Mouse (Mus musculus) forebrain, embryonic 16.5 days (tissue): ENCODE results near the gene Cbx8. TPM values are rescaled to one million over a fixed set of nuclear protein-coding genes. Genes with fewer than 3 reads are reported as not detected.
A peak's percentile ranks its signal among the peaks of the same experiment; 100 is the strongest.

Experiments
- ATAC-seq: fragments of 200-750 bp; cut with Nextera tagmentation; 2 replicates; pipeline ENCODE4 v1.8.0; 2017; ENCODE audit warnings: mild to moderate bottlenecking, moderate library complexity
- H3K27ac ChIP-seq: fragments of 300-500 bp; sonication (generic); 2 replicates; pipeline ENCODE4 v1.5.1; 2014; ENCODE audit warnings: low read length, control low read depth
- H3K27me3 ChIP-seq: fragments of 300-500 bp; sonication (generic); replicated peaks from 2 replicates; pipeline ENCODE4 v1.6.1; 2014; ENCODE audit warnings: low read length; ENCODE audit not compliant: control insufficient read depth, insufficient read depth
- H3K36me3 ChIP-seq: fragments of 300-500 bp; sonication (generic); 2 replicates; pipeline ENCODE4 v1.6.1; 2014; ENCODE audit not compliant: control insufficient read depth, insufficient read depth
- H3K4me1 ChIP-seq: fragments of 300-500 bp; sonication (generic); replicated peaks from 2 replicates; pipeline ENCODE4 v1.6.1; 2014; ENCODE audit warnings: low read length; ENCODE audit not compliant: control insufficient read depth, insufficient read depth
- H3K4me2 ChIP-seq: fragments of 300-500 bp; sonication (generic); 2 replicates; pipeline ENCODE4 v1.6.1; 2014; ENCODE audit warnings: mild to moderate bottlenecking, low read length, control low read depth
- H3K4me3 ChIP-seq: fragments of 300-500 bp; sonication (generic); replicated peaks from 2 replicates; pipeline ENCODE4 v1.5.1; 2014; ENCODE audit warnings: mild to moderate bottlenecking, low read length, control low read depth
- H3K9ac ChIP-seq: fragments of 300-500 bp; sonication (generic); replicated peaks from 2 replicates; pipeline ENCODE4 v1.6.1; 2014; ENCODE audit warnings: low read depth, low read length, control low read depth
- H3K9me3 ChIP-seq: fragments of 300-500 bp; sonication (generic); 2 replicates; pipeline ENCODE4 v1.6.1; 2016; ENCODE audit warnings: low read length; ENCODE audit not compliant: control insufficient read depth
- WGBS: fragments of 180-500 bp; shearing (Covaris S2); extraction: QIAGEN DNeasy Blood & Tissue Kit; methylation state at CpG from one replicate; pipeline ENCODE4 v1.1.7; 2014; 5-methylcytosine and 5-hydroxymethylcytosine counted together
- polyA plus RNA-seq: library from polyadenylated mRNA; unstranded; fragments of >200 nt; fragmentation: Nextera tagmentation; extraction: Ambion mirVana; gene quantifications from 2 replicates; pipeline ENCODE4 v1.2.1, GENCODE M21; 2015

Cbx8 gene
- polyA plus RNA-seq, 1 experiment from 2014 or later, result 12.3 TPM

- Histone ChIP-seq H3K9ac (peak overlapping the region; percentile 6; the same call in 1 of the 2 replicates), H3K36me3 (no peaks in the 10 kb centered on the region), H3K9me3 (no peaks in the 10 kb centered on the region), H3K4me3 (peak overlapping the region; percentile 1; the same call in 1 of the 2 replicates), H3K4me2 (peak overlapping the region; percentile 21), H3K27me3 (peaks cover 34% of the 10 kb centered on the region), H3K27ac (no peak overlapping the region), H3K4me1 (peaks cover 42% of the 10 kb centered on the region)
- 3% methylated on average over 58 of the region's 58 CpGs for WGBS
- ATAC-seq, result no peak
These were observed 17.5 kb upstream of the Cbx8 start for GRCm38 (mm10) chr11:119058041-119058995.

DNA sequence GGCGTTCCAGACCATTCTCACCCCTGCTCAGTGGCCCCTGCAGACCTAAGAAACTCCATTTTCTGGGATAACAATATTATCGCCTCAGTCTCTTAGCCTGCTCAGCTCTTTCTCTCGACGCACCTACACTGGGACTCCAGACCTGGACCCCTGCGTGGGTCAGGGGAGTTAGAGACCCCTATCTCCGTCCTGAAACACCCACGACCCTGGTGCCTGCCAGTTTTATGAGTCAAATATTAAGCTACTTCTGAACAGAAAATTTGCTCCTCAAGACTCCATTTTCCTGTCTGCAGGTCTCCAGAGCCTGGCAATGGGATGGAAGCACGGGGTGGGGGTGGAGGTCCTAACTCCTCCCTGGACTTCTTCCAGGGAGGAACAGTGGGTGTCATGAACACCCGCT is 16.5 kb upstream of the Cbx8 start:
- Histone ChIP-seq H3K4me3 (peak overlapping the region; percentile 53), H3K4me1 (peaks cover 49% of the 10 kb centered on the region)

DNA sequence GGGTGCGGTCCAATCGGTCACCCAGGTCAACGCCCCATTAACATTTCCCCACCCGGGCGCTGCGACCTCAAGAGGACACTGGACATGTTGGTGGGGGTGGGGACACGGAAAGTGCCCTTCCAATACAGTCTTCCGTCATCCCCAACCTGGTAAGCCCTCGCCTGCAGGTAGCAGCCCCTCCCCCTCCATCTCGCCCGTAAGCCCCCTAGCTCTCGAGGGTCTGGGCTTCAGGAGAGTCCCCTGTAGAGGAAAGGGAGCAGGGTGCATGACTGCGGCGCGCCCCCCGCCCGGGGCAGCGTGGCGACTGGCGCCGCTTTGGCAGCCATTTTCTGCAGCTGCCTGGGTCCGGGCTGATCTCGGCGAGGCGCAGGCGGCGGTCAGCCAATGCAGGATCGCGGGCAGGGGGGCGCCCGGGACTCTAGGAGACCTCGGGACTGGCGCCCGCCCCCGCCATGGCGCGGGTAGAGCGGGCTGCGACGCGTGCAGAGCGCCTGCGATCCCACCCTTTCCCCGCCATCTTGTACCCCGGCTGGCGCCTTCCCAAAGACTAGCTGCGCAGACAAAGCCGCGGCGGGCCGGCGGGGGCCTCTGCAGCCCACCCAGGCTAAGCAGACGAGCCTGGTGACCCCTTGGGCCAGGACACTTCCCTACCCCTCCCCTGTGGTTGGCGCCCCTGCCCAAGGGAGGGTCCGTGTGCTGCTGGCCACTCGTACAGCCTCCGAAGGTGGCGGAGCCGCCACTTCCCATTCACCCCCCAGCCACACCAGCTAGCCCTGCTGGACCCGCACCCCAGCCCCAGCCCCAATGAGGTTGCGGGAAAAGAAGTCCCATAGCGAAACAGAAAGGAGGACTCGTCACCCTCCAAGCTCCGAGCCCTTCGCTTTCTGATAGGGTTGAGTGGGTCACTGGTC is 15.8 kb upstream of the Cbx8 start:
- peak overlapping the region; percentile 79 for H3K27ac ChIP-seq
- peak overlapping the region; percentile 53 for H3K4me3 ChIP-seq
- H3K9me3 ChIP-seq, result no peaks in the 10 kb centered on the region
- peak overlapping the region; percentile 92 for H3K9ac ChIP-seq
- peaks cover 52% of the 10 kb centered on the region for H3K4me1 ChIP-seq
- no peaks in the 10 kb centered on the region for H3K36me3 ChIP-seq
- 1% methylated on average over 65 of the region's 65 CpGs for WGBS
- peaks cover 40% of the 10 kb centered on the region for H3K27me3 ChIP-seq
- peak overlapping the region; percentile 96 for H3K4me2 ChIP-seq
- 0 out of 2 replicates have a peak, but pooled peaks have one; percentile 1 for ATAC-seq

More for the DNA sequence above, 16.5 kb upstream of the Cbx8 start:
- H3K9me3 ChIP-seq, result no peaks in the 10 kb centered on the region
- no peaks in the 10 kb centered on the region for H3K36me3 ChIP-seq
- H3K27me3 ChIP-seq, result peaks cover 36% of the 10 kb centered on the region
- H3K27ac ChIP-seq, result no peak overlapping the region
- H3K4me2 ChIP-seq, result peak overlapping the region; percentile 96
- H3K9ac ChIP-seq, result peak overlapping the region; percentile 92
- no peak for ATAC-seq
- WGBS, result 5% methylated on average over 9 of the region's 9 CpGs

DNA sequence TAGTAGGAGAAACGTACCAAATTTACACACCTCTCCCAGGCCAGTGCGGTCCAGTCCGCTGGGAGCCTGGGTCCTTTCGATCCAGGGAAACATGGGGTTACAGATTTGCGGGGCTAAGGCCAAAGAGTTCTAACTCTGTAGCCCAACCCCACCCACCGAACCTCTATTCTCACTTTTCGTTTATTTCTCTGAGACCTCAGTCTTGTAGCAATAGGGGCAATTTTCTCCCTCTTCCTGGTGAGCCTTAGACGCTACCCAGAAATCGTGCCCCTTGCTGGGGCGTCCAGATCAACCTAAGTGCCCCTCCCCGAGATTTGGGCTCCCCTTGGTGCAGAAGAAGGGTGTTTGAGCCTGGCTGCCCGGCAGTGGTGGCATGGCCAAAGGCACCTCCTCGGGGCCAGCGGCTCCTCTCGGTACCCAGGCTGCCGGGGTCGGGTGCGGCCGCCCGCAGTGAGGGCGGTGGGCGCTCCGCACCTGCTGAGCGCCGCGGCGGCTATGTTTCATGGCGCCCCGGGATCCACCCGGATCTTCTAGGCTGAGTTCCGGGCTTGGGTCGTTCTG is 14.9 kb upstream of the Cbx8 start:
- Histone ChIP-seq H3K27me3 (peaks cover 46% of the 10 kb centered on the region), H3K27ac (no peak overlapping the region)
- ATAC-seq, result no peak

GRCm38 (mm10) chr11:119054351-119055345 is 13.9 kb upstream of the Cbx8 start:
- H3K4me3 ChIP-seq, result peak overlapping the region; percentile 44
- H3K9me3 ChIP-seq, result no peaks in the 10 kb centered on the region
- H3K4me2 ChIP-seq, result peak overlapping the region; percentile 96
- WGBS, result 2% methylated on average over 47 of the region's 47 CpGs
- H3K9ac ChIP-seq, result peak overlapping the region; percentile 92
- H3K27me3 ChIP-seq, result peaks cover 46% of the 10 kb centered on the region
- H3K27ac ChIP-seq, result peak overlapping the region; percentile 89
- H3K36me3 ChIP-seq, result no peaks in the 10 kb centered on the region
- no peak for ATAC-seq
- peaks cover 52% of the 10 kb centered on the region for H3K4me1 ChIP-seq

More for the DNA sequence above, 14.9 kb upstream of the Cbx8 start:
- Histone ChIP-seq H3K9me3 (no peaks in the 10 kb centered on the region), H3K4me1 (peaks cover 52% of the 10 kb centered on the region), H3K4me2 (peak overlapping the region; percentile 96), H3K9ac (peak overlapping the region; percentile 92; the same call in 1 of the 2 replicates), H3K4me3 (peak overlapping the region; percentile 53), H3K36me3 (no peaks in the 10 kb centered on the region)
- 1% methylated on average over 32 of the region's 32 CpGs for whole genome bisulfite sequencing

DNA sequence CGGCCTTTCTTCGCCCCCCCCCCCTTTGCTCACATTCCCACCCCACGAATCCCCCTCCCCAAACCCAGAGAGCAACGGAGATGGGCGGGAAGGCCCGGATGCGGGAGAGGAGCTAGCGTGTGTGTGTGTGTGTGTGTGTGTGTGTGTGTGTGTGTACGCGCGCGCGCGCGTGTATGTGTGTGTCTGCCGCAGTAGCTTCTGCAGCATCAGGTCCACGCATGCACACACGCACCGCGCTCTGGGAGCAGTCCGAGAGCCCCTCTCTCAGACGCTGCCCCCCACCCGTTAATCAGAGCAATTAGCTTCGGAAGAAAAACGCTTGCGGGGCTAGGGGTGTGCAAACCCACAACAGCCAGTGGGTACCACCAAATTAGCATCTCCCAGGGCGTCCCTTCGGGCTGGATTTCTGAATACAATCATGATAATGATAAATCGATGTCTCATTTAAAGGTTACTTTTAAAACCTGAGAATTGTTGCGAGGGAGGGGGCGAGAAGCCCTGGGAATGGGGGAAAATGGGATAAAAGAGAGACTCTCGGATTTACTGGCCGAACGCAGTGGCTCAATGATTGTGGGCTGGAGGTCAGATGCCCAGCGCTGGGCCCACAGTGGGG is 13.1 kb upstream of the Cbx8 start:
- peak; percentile 66 for ATAC-seq
- under 1% methylated on average over 27 of the region's 35 CpGs for WGBS
- H3K4me2 ChIP-seq, result peak overlapping the region; percentile 96
- no peaks in the 10 kb centered on the region for H3K36me3 ChIP-seq
- H3K27ac ChIP-seq, result peak overlapping the region; percentile 89
- peaks cover 49% of the 10 kb centered on the region for H3K27me3 ChIP-seq
- H3K4me3 ChIP-seq, result peak overlapping the region; percentile 44
- H3K9me3 ChIP-seq, result no peaks in the 10 kb centered on the region
- H3K4me1 ChIP-seq, result peaks cover 51% of the 10 kb centered on the region
- peak overlapping the region; percentile 60 for H3K9ac ChIP-seq

DNA sequence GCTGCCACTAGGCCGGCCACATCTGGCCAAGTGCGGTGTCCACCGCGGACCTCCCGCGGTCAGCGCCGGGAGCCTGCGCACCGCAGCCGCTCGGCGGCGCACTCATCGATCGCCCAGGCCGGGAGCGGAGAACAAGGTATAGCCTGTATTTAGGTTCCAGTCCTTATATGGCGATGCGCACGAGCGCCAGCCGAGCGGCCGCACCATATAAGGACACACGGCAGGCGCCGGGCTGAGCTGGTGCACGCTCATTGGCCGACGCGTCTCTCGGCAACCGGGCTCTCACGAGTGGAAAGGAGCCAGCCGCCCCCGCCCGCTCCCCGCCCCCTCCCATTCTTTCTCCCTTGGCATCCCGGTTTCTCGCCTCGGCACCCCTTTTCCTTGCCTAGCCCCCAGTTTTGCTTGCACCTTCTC is 12.5 kb upstream of the Cbx8 start:
- Histone ChIP-seq H3K27ac (peak overlapping the region; percentile 89), H3K36me3 (no peaks in the 10 kb centered on the region), H3K4me1 (peaks cover 49% of the 10 kb centered on the region), H3K27me3 (peaks cover 48% of the 10 kb centered on the region), H3K4me2 (peak overlapping the region; percentile 96), H3K9me3 (no peaks in the 10 kb centered on the region), H3K9ac (peak overlapping the region; percentile 60), H3K4me3 (peak overlapping the region; percentile 44)
- WGBS, result under 1% methylated on average over 40 of the region's 42 CpGs
- peak; percentile 97 for ATAC-seq
